Mouse (Mus musculus): ENCODE measurements around the gene Trpm3. TPM values are rescaled to one million over a fixed set of nuclear protein-coding genes. Genes with fewer than 3 reads are reported as not detected.
A peak's percentile ranks its signal among the peaks of the same experiment; 100 is the strongest.

Trpm3 gene
- polyA plus RNA-seq, 1 experiment = 1.2 TPM

DNA sequence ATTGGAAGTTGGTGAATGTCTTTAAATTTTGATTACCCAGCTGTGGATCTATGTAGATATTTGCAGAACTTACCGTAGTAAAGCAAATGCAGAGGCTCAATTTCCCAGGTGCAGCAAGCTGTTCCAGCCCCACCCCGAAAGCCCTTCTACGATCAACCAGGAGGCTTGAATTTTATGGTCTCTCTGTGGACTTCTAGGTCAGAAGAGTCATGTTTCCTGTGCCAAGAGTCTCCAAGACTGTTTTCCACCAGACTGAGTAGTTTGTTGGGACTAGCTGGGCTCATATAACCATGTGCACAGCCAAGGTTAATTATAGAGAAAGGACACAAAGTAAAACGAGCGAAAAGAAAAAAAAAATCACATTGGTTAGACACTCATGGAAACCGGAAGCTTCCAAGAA lies 364.6 kb downstream of the Trpm3 start:
- no peaks in the 10 kb centered on the region for H3K27me3 ChIP-seq (ENCODE audit: control insufficient read depth, insufficient read depth, low read length)

DNA sequence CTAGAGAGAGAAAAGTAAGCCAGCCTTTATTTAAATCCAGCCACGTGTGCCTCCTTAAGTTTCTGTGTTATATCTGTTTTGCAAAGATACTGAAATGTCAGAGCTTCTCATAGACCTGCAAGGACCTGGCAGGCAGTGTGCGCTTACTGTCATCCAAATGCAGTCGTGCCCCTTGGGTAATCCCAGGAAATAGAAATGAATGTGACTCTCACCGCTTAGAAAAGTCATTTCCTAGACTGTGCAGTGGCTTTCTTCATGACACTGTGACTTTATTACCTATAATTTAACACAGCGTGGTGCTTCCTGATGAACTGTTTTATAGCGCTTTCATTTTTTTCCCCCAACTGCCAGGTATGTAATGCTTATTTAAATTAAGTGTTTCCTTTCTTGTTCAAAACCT lies 379.7 kb downstream of the Trpm3 start:
- Histone ChIP-seq H3K27ac (ENCODE audit: control insufficient read depth, insufficient read depth, low read depth, low read length) (no peak overlapping the region), H3K27me3 (ENCODE audit: control insufficient read depth, insufficient read depth, low read length) (no peaks in the 10 kb centered on the region), H3K4me3 (ENCODE audit: control insufficient read depth, low read depth, low read length) (no peak overlapping the region), H3K36me3 (ENCODE audit: control insufficient read depth, insufficient read depth, low read length) (no peaks in the 10 kb centered on the region), H3K4me1 (ENCODE audit: control insufficient read depth, insufficient read depth, low read length) (no peaks in the 10 kb centered on the region)
- TF ChIP-seq POLR2A (IDR thresholded peaks at IDR 0.05; ENCODE audit: control insufficient read depth, low read depth, low read length) = no peak
- no peak for TF ChIP-seq CTCF (IDR thresholded peaks at IDR 0.05; ENCODE audit: control insufficient read depth, insufficient read depth, insufficient replicate concordance, low read depth, low read length)

More for the DNA sequence above, 364.6 kb downstream of the Trpm3 start:
- Histone ChIP-seq H3K27ac (ENCODE audit: control insufficient read depth, insufficient read depth, low read depth, low read length) (no peak overlapping the region), H3K4me3 (ENCODE audit: control insufficient read depth, low read depth, low read length) (no peak overlapping the region), H3K4me1 (ENCODE audit: control insufficient read depth, insufficient read depth, low read length) (no peaks in the 10 kb centered on the region), H3K36me3 (ENCODE audit: control insufficient read depth, insufficient read depth, low read length) (no peaks in the 10 kb centered on the region)
- TF ChIP-seq CTCF (IDR thresholded peaks at IDR 0.05; ENCODE audit: control insufficient read depth, insufficient read depth, insufficient replicate concordance, low read depth, low read length) (no peak), POLR2A (IDR thresholded peaks at IDR 0.05; ENCODE audit: control insufficient read depth, low read depth, low read length) (no peak)

DNA sequence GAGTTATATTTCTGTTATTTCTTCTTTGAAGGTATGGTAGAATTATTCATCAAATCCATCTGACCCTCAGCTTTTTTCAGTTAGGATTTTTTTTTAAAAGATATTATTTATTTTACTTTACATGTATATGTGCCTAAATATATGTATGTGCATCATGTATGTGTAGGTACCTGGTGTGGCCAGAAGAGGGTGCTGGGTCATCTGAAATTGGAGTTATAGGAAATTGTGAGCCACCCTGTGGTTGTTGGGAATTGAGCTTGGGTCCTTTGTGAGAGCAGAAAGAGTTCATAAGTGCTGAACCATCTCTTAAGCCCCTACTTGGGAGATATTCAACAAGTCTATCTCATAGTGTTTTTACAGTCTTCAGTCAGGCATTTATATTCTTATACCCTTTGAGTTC lies 389.1 kb downstream of the Trpm3 start:
- TF ChIP-seq POLR2A (IDR thresholded peaks at IDR 0.05; ENCODE audit: control insufficient read depth, low read depth, low read length) (no peak), CTCF (IDR thresholded peaks at IDR 0.05; ENCODE audit: control insufficient read depth, insufficient read depth, insufficient replicate concordance, low read depth, low read length) (no peak)
- H3K36me3 ChIP-seq (ENCODE audit: control insufficient read depth, insufficient read depth, low read length) = no peaks in the 10 kb centered on the region
- H3K27ac ChIP-seq (ENCODE audit: control insufficient read depth, insufficient read depth, low read depth, low read length) = no peak overlapping the region
- no peaks in the 10 kb centered on the region for H3K4me1 ChIP-seq (ENCODE audit: control insufficient read depth, insufficient read depth, low read length)
- H3K27me3 ChIP-seq (ENCODE audit: control insufficient read depth, insufficient read depth, low read length) = no peaks in the 10 kb centered on the region
- no peak overlapping the region for H3K4me3 ChIP-seq (ENCODE audit: control insufficient read depth, low read depth, low read length)

DNA sequence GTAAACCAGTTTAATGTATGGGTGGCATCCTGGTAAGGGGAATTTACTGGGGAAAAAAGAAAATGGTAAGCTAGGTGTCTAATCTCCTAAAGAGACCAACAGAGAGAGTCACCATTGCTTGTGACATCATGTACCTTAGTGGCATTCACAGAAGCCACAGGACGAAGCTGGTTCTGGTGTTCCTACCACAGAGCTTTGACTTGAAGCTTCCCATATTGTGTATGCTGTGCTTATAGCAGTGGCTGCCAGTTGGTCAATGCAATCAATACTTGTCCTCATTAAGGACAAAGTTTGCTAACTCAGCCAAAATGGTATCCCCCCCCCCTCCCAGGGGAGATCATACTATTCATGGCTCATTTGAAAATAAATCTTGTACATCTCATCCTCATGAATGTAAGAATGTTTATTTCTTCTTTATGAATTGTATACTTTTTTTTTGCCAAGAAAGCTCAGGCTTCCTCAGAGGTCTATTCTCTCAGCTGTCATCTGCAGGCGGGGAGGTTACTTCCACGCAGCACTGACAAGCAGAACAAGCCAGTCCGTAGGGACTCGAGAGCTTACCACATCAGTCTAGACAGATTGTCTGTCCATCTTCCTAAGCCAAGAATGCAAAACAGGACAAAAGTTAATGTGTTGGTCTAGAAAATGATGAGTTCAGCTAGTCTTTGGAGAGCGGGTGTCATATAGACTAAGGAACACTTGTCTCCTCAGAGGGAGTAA lies 404.3 kb downstream of the Trpm3 start:
- Histone ChIP-seq H3K4me3 (ENCODE audit: control insufficient read depth, low read depth, low read length) (no peak overlapping the region), H3K36me3 (ENCODE audit: control insufficient read depth, insufficient read depth, low read length) (no peaks in the 10 kb centered on the region), H3K4me1 (ENCODE audit: control insufficient read depth, insufficient read depth, low read length) (no peaks in the 10 kb centered on the region), H3K27me3 (ENCODE audit: control insufficient read depth, insufficient read depth, low read length) (no peaks in the 10 kb centered on the region), H3K27ac (ENCODE audit: control insufficient read depth, insufficient read depth, low read depth, low read length) (no peak overlapping the region)
- TF ChIP-seq CTCF (IDR thresholded peaks at IDR 0.05; ENCODE audit: control insufficient read depth, insufficient read depth, insufficient replicate concordance, low read depth, low read length) = no peak
- no peak for TF ChIP-seq POLR2A (IDR thresholded peaks at IDR 0.05; ENCODE audit: control insufficient read depth, low read depth, low read length)

DNA sequence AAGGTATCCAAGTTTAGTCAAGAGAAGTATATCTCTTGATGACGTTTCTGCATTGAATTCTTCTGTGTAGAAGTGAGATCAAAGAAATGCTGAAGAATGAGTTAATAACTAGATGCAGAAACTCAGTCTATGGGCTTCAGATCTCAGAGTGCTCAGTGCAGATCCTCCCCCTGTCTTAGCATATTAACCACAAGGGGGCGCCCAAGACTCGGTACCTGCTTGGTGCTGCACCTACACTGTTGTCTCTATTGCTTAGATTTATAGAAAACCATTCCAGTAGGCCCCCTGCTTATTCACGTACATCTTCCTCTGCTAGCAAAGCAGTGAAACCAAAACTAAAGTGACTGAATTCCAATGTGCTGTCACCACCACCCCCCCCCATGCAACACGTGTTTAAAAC lies 413.3 kb downstream of the Trpm3 start:
- H3K27me3 ChIP-seq (ENCODE audit: control insufficient read depth, insufficient read depth, low read length) = no peaks in the 10 kb centered on the region
- TF ChIP-seq POLR2A (IDR thresholded peaks at IDR 0.05; ENCODE audit: control insufficient read depth, low read depth, low read length) = no peak
- TF ChIP-seq CTCF (IDR thresholded peaks at IDR 0.05; ENCODE audit: control insufficient read depth, insufficient read depth, insufficient replicate concordance, low read depth, low read length) = peak; percentile 71; the same call in 1 of the 2 replicates
- H3K4me1 ChIP-seq (ENCODE audit: control insufficient read depth, insufficient read depth, low read length) = no peaks in the 10 kb centered on the region
- no peak overlapping the region for H3K27ac ChIP-seq (ENCODE audit: control insufficient read depth, insufficient read depth, low read depth, low read length)
- H3K36me3 ChIP-seq (ENCODE audit: control insufficient read depth, insufficient read depth, low read length) = no peaks in the 10 kb centered on the region
- no peak overlapping the region for H3K4me3 ChIP-seq (ENCODE audit: control insufficient read depth, low read depth, low read length)

DNA sequence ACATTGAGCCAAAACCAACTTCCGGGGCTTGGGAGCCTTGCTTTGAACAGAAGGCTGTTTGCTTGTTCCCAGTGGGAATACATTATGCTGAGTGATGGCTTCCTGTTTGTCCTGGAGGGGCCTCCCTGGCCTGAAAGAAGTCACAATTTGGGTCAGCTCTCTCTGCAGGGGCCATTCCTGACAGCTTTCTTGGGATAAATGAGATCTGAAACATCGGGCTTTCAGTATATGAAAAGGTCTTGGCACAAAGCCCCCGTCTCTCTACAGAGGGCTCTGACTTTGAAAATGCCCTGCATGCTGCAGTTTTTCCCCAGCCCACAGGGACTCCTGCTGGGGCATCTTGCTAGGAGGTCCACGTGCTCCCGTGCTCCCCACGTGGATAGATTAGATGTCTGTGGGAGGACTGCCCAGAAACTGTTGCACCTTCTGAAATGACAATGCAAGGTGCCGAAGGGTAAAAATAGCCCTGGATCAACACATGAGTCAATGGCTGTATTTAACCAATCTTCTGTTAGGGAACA lies 415.6 kb downstream of the Trpm3 start:
- TF ChIP-seq POLR2A (IDR thresholded peaks at IDR 0.05; ENCODE audit: control insufficient read depth, low read depth, low read length) (no peak), CTCF (IDR thresholded peaks at IDR 0.05; ENCODE audit: control insufficient read depth, insufficient read depth, insufficient replicate concordance, low read depth, low read length) (no peak)
- no peaks in the 10 kb centered on the region for H3K27me3 ChIP-seq (ENCODE audit: control insufficient read depth, insufficient read depth, low read length)
- no peaks in the 10 kb centered on the region for H3K36me3 ChIP-seq (ENCODE audit: control insufficient read depth, insufficient read depth, low read length)
- no peak overlapping the region for H3K4me3 ChIP-seq (ENCODE audit: control insufficient read depth, low read depth, low read length)
- no peaks in the 10 kb centered on the region for H3K4me1 ChIP-seq (ENCODE audit: control insufficient read depth, insufficient read depth, low read length)
- no peak overlapping the region for H3K27ac ChIP-seq (ENCODE audit: control insufficient read depth, insufficient read depth, low read depth, low read length)

DNA sequence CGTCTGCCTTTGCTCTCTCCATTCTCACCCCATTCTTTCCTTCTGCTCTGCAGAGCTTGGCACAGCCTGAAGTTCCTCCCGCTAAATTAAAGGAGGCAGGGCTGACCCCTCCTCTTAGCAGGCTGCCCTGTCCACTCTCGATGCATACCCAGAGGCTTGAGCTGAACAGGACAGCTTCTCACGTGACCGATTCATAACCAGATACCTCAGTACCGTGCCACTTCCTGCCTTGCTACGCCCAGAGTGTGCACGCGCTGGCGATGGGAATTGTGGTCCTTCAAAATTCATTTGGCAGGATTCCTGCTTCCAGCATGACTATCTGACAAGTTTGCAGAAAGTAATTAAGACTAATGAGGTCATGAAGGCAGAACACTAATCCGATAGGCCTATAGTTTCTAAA lies 433.6 kb downstream of the Trpm3 start:
- H3K4me1 ChIP-seq (ENCODE audit: control insufficient read depth, insufficient read depth, low read length) = 0 out of 2 replicates have a peak, but pooled peaks cover 2% of the 10 kb centered on the region
- H3K27me3 ChIP-seq (ENCODE audit: control insufficient read depth, insufficient read depth, low read length) = no peaks in the 10 kb centered on the region
- no peaks in the 10 kb centered on the region for H3K36me3 ChIP-seq (ENCODE audit: control insufficient read depth, insufficient read depth, low read length)
- TF ChIP-seq CTCF (IDR thresholded peaks at IDR 0.05; ENCODE audit: control insufficient read depth, insufficient read depth, insufficient replicate concordance, low read depth, low read length) = no peak
- TF ChIP-seq POLR2A (IDR thresholded peaks at IDR 0.05; ENCODE audit: control insufficient read depth, low read depth, low read length) = no peak
- H3K27ac ChIP-seq (ENCODE audit: control insufficient read depth, insufficient read depth, low read depth, low read length) = no peak overlapping the region
- H3K4me3 ChIP-seq (ENCODE audit: control insufficient read depth, low read depth, low read length) = no peak overlapping the region
